Mouse (Mus musculus): ENCODE measurements at regions not wholly inside any gene's neighbourhood (a gene's known extent, or its start where the extent isn't known, plus 50 kb on each side); places are given as distances from the start of the nearest gene placed in this dataset.

DNA sequence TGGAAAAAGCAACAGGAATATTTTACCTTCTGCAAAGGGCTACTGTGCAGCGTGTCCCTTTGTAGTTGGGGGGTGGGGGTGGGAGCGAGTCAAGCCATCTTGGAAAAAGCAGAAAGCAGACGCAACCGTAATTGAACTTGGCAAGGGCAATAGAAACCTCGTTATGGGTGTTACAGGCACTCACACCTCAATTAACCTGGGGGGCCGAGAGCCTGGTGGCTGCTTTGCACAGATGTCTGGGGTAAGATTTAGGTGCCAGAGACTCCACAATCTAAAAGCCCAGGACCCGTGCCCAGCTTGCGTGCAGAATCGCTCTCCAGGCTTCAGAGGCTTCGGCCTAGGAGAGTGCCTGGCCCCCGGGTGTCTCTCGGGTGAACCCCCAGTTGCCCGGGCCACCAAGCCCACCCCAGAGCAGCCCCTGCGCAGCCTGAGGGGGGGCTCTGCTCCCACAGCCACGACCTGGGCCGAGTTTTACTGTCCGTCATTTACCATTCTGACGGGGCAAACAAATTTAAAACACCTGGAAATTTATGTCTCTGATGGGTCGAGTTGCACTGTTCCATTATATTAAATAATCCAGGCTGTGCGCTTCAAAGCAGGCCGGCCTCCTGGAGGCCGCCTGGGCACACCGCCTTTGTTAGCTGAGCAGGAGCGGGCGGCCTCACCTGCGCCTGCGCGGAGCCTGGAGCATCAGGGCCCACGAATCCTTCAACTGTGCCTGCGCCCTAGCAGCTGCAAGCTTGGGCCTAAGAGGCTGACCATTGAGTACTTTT lies 212.4 kb downstream of the Srbd1 start:
- peak; percentile 20 for DNase-seq (ENCODE audit: low read depth, low spot score)

DNA sequence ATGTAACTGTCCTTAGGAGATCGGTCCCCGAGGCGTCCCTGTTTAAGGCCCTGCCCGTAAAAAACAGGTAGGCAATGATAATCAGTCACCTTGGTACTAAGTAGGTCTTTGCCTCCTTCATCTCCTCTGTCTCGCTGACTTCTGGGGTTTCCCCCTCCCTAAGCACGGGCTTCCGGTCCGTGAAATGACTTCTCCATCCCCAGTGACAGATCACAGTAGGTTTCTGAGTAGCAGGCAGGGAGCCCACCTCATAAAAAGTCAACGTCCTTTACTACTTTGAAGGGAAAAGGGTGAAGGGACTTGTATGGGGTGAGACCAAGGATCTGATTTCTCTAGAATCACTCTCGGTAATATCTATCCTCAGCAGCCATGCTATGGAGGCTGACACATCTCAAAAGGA lies 213.0 kb downstream of the Srbd1 start:
- DNase-seq (ENCODE audit: low read depth, low spot score) = no peak

DNA sequence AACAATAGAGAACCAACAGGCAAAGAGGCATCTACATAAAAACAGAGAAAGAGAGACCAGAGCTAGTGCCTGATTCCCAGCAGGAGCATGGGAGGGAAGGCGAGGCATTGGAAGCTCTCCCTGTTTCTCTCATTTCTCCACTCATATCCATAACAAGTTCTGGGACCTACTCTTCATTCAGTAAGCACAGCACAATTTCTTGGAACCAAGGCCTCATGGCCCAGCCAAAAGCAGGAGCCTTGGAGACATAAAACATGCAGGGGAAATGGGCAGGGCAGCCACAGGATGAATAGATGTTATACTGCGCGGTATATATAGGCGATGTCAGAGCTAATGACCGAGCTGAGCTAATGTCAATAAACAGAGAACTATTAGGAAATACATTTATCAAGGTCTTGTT lies 214.2 kb downstream of the Srbd1 start:
- DNase-seq (ENCODE audit: low read depth, low spot score) = no peak

DNA sequence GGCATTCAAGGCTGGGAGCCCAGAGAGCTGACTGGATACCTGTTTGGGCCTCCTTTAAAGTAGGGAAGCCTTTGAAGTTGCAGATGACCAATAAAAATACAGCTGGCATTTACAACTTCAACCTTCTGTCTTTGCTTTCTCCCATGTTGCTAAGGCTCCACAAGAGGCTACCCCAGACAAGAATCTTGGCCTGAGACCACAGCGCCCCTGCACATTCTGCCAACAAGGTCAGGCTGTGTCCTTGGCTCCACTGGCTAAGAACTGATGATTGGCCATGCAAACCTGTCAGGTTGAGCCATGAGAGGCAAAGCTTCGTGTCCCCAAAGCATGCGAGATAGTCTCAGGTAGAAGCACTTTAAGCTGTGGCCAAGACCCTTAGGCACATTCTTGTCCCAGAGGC lies 214.6 kb downstream of the Srbd1 start:
- DNase-seq (ENCODE audit: low read depth, low spot score) = no peak

DNA sequence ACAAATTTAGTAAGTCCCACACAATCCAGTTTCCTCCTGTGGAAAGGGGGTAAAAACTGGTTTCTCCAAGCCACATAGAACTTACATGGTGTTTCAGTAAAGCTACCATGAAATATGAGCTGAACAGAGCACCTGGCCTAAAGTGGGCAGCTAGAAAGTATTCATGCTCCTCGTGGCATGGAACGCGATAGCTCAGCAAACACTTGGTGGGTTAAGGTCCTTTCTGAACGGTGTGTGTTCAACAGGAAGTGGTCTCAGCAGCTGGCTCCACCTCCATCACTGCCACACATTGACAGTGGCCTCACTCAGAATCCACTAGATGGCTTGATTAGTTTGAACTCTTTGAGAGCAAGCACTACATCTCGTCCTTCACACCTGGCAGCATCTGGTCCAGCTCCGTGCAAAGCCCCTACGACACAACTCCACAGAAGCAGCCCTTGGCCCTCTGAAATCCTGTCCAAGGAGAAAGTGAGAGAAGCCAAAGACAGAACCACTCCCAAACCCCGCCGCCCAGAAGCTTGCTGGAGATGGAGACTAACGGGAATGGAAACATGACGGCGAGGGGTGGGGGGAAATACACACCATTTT lies 215.2 kb downstream of the Srbd1 start:
- DNase-seq (ENCODE audit: low read depth, low spot score) = no peak

DNA sequence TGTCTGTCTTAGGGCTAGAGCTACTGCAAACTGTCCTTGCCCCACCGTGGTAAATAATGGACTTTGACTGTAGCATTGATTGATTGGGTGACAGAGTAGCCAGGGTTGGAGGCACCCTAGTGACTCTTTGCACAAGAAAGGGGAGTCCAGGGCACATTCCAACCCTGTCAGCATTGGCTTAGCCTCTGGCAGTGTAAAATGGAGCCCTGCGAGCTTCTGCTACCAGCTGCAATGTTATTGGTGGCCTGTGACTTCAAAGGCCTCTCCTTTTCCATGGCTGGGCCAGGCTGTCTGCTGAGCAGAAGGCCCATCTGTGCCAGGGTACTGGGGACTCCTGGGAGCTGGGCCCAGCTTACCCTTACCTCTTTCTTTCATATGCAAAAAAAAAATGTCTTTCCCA lies 216.4 kb downstream of the Srbd1 start:
- DNase-seq (ENCODE audit: low read depth, low spot score) = no peak

DNA sequence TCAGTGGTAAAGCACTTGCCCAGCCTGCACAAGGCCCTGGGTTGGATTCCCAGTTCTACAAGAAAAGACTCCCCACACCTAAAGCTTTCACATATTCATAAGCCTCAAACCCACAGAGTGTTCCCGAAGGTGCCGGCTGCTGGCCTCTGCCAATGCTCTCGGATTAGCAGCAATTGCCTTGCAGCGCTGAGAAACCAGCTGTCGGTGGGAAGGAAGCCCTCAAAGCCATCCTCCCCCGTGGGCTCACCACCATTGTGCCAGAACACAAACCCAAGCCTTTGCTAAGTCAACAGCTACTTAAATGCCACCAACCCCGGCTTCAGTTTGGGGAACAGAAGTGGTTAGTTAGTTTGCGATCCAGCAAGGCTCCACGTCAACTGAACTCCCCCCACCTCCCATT lies 217.7 kb downstream of the Srbd1 start:
- DNase-seq (ENCODE audit: low read depth, low spot score) = no peak

DNA sequence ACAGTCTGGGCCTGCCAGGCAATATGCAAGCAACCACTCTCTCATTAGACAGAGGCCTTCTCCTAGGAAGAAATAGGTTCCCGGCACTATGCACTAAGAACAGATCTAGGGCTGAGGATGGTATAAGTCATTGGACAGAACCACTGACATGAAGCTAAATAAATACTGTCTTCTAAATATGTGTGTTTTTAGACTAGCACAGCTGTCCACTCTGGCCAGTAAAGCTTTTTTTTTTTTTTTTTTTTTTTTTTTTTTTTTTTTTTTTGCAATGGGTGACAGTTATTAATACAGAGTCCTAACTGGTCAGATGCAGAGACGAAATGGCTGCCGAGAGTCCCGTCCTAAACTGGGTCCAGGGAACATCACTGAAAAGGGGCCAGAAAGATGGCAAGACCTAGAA lies 218.9 kb downstream of the Srbd1 start:
- DNase-seq (ENCODE audit: low read depth, low spot score) = no peak

DNA sequence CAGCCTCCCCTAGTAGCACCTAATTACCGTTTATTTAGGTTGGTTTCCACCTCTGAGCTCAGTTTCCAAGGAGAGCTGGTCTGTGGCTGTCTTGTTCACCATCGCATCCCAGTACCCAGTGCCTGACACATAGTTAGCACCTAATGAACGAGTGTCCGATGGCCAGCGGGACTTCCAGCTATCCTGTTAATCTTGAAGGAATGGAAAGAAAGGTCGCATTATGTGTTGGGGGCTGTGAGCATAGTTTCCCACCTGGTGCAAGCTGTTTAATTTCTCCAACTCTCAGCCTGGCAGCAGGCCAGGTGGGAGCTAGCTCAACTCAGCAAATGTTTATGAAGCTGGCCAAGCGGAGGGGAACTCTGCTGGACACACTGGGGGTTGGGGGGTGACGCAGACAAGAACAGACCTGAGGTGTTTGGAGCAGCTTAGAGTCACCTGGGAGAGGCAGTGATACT lies 223.7 kb downstream of the Srbd1 start:
- no peak for DNase-seq (ENCODE audit: low read depth, low spot score)

DNA sequence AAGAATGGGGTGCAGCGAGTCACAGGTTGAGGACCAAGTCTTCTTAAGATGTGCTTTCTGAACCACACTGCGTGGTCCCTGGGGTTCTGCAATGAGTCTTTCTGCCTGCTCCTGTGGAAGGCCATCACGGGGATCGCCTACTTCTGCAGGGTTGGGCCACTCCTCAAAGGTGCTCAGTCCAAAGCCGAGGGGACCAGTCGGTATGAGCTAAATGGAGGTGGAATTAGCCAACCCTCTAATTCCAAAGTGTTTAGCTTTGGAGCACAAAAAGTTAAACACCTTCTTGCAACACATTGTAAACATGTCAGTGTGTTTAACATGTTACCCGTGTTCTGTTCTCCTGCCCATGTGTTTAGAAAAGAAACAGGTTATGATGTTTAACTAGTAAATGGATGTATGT lies 225.1 kb downstream of the Srbd1 start:
- DNase-seq (ENCODE audit: low read depth, low spot score) = no peak

DNA sequence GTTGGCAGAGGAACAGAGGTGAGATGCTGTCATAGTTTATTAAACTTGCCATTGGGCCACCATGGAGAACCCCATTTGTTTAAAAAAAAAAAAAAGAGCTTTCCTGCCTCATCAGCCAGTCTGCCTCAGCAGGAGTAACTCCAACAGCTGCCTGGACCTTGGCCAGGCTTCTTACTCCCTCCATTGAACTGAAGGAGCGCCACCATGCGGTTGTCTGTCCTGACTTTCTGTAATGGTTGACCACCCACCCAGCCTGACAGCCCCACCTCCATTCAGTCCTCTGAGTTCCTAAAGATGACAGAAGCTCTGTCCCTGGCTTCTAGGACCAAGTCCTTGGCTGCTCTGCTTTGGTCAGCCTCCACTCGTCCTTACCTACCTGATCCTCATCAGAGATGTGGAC lies 227.8 kb upstream of the Six2 start:
- no peak for DNase-seq (ENCODE audit: low read depth, low spot score)

DNA sequence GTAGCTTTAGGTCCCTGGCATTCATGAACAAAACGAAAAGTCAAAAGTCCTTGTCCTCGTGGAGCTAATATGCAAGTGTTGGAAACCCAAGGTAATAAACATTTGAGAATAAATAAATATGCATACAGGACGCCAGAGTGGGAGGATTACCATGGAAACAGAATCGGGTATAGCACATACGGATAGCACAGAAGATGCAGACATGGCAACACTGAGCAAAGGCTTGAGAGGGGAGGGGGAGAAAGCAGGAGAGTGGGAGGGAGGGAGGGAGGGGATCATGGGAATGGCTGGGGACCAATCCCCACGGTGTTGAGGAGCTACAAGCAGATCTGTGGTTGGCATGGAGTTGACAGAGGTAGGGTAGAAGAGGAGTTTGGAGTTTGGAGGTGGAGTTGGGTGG lies 226.0 kb upstream of the Six2 start:
- DNase-seq (ENCODE audit: low read depth, low spot score) = no peak

DNA sequence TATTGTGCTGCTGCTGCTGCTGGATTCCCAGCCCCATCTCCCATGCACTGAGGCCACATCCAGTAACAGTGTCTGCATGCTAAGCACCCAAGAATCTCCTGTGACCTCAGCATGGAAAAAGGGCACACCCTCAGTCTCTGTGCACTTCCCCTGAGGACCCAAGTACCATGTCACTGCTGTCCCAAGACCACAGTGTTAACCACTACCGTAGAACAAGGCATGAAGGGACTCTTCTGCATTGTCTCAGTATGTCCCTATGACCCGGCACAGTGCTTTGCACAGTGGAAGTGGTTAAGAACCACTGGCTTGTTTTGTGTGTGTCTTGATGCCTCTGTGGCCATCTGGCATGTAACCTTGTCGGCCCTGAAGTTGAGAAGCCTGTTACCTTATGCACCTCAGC lies 220.6 kb upstream of the Six2 start:
- no peak for DNase-seq (ENCODE audit: low read depth, low spot score)

DNA sequence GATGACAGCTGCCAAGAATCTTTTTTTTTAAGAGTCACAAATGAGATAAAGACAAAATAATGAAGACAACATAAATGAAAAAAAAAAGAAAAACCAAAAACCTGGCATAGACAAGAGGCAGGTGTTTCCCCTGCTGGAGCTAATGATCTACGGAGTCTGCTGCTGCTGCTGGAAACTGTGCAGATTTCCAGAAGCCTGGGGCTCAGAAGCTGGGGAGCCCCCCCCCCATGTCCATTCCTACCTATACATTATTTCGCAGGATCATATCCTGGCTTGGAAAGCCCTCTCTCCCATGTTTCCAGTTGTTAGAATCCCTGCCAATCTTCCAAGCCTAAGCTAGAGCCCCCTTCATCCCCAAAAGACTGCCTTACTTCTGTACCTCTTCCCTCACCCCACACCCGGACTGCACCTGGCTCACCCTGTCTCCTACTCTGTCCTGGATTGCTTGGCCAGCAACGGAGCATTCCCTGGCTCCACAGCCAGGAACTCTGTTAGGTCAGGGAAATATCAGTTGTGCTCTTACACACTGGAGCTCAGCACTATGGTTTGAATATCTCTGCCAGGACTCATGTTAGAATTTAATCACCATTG lies 218.6 kb upstream of the Six2 start:
- no peak for DNase-seq (ENCODE audit: low read depth, low spot score)

DNA sequence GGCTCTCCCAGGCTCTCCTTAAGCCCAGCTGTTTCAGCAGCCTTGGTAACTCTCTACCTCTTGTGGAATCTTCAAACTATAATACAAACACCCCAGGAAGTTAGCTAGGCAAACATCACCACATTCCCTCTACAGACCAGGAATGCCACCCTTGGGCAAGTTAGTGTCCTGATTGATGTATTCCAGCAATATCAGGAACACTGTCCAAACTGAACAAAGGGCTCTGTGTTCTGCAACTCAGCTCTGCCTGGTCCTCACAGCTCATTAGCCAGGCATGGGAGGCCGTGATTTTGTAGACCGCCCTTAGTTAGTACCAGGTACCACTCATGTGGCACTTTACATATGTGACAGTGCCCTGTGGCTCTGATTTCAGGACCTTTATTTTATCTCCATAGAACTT lies 214.5 kb upstream of the Six2 start:
- no peak for DNase-seq (ENCODE audit: low read depth, low spot score)

DNA sequence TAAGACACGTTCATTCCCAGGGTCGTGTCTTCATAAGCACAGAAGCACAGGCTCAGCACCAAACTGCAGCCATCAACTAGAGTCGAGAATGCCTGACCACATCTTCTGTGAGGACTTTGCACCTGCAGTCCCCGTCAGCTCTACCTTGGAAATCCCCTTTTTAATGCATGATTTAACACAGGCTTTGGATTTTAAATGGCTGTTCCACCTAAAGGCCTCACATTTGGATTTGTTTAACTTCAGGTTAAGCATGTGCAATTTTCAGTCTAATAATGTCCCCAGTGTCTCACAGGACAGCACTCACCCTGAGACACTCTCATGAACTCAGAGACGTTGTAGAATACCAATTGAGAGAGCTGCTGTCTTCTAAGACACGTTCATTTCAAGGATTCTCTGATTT lies 211.0 kb upstream of the Six2 start:
- no peak for DNase-seq (ENCODE audit: low read depth, low spot score)

DNA sequence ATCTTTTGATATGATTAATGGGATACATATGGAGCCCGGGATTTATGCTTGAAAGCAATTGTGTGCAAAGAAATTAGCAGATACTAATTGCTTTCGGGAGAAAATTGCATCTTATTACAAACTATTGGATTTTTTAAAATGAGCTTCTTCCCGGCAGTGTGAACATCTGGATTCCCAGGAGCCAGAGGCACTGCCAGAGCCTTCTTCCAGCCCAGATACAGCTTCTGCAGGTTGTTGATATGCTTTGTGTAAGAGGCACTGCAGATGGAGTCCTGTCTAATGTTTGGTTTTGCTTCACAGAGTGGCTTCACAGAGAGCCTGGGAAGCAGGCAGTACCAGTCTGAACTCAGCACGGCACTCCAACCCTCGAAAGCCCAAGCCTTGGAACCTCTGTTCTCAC lies 207.9 kb upstream of the Six2 start:
- no peak for DNase-seq (ENCODE audit: low read depth, low spot score)

DNA sequence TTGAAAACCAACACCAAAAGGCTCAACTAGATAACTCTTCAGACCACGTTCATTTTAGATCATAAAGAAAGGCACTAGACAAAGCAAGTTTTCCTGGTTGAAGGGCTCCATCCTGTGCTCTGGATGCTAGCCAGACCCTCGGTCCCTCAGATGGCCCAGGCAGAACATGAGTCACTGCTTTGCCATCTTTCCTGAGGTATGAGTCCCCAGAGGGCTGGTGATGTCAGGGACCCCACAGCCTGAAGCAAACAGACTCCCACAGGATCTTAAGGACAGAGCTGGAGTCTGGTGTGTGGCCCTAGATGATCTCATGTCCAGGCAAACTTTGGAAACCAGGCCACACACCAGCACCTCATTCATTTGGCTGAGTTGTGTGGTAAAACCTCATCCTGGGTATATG lies 203.2 kb upstream of the Six2 start:
- DNase-seq (ENCODE audit: low read depth, low spot score) = no peak

DNA sequence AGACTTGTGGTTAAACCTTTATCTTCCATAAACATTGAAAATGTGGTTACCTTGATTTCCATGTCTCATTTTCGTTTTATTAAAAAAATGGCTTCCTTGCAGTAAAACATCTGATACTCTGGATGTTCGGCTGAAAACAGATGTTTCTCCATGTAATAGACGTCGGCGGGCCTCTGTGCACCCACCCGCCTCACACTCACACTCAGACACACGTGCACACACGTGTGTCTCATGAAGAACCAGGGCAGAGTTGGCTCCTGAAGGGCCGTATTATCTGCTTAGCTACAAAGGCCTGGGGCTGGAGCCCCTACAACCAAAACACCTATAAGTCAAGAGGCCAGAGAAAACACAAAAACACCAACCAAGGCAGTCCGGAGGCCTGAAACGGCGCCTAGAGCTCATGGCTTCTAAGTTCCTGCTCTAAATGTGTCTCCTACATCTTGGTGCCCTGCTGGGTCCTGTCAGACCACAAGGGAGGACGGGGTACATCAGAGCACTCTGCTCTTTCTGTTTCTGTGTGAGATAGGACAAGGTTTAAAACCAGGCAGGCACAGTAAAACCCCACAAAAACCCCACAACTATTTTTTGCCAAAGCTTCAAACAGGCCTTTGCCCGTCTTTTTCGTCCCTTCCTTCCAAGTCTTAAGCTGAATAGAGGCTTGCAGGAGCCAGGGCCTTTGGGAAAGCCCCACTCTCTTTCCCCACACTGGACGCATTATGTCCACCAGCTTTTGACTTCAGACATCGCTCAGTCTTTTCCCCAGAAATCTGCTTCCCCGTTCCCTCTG lies 201.9 kb upstream of the Six2 start:
- DNase-seq (ENCODE audit: low read depth, low spot score) = no peak

DNA sequence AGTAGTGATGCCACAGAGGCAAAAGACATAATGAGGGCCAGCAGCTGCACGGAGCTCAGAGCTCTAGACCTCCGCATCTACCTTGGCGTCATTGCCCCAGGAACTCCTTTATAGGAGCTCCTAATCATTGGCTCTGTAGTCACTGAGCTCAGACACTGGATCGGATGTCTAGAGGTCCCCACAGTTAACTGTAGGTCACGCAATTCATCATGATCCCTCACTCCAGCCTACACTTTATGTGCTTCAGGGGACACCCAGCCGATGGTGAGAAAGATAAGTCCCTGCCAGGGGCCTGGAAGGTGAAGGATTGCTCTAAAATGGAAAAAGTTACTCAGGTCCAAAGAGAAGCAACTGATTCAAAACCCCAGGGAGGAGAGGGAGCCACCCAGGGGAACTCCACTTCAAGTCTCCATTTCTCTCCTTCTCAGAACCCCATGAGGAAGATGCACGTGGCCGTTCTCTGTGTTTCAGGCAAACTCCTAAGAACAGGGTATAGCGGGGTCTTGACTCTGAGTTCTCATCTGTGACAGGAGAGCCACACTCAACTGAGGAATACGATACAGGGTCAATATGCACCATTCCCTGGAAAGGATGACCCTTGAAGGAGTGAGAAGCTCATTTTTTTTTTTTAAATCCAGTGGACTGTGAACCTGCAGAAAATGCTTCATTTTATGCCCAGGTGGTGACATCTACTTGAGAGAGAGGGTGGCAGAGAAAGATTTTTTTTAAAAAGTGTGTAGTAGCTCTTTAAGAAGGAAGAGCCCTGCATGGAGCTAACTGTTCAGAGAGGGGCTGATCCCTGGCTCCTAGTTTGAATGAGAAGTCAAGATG lies 200.7 kb upstream of the Six2 start:
- no peak for DNase-seq (ENCODE audit: low read depth, low spot score)

DNA sequence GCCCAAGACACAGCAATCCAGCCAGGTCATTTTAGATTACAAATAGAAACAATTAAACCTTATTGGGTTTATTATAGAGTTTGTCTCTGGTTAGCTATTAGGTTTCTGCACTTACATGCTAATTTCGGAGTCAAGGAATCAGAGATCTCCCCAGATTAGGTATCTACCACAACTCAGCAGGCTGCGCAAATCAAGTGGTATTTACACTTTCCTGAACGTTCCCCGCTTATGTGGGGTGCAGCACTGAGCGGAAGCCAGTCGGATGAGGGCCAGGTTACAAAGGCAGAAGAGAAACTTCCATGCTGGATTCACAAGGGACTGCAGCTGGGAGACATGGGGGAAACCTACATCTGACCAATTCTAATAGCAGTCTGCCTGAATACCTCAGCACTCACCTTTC lies 198.6 kb upstream of the Six2 start:
- no peak for DNase-seq (ENCODE audit: low read depth, low spot score)

DNA sequence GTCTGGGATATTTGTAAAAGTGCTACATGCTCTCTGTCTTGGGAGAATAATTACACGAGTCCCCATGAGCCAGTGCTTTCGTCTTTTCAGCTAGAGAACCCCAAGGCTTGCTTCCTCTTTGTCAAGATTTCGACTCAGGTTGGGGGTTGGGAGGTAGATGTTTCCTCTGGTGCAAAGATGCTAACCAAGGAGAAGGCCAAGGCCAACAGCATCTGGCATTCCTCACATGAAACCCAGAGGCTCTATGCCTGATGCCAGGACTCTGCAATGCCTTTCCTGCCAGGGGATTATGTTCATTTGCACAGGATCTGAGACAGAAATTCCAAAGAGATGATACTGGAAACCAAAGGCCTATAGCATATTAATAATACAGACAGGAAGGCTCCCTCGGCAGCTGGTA lies 198.2 kb upstream of the Six2 start:
- no peak for DNase-seq (ENCODE audit: low read depth, low spot score)
